Mouse (Mus musculus): ENCODE measurements around the gene Tdrd1.
"Not testable (repeated sequence)": the region's sequence is repeated elsewhere in the genome, so short reads cannot be mapped to it uniquely, and the experiment has no call there.

The Tdrd1 gene

GRCm38 (mm10) chr19:56826047-56826631, at the start of gene Tdrd1:
Tdrd1 (plus strand) TSS chr19:56826209.
- in situ Hi-C loops (cut with MboI; ENCODE audit: low sequenced_read_pairs) = no loop called here

GRCm38 (mm10) chr19:56776719-56777382, 49.2 kb upstream of the Tdrd1 start:
- in situ Hi-C loops (cut with MboI; ENCODE audit: low sequenced_read_pairs) = no loop called here

- in situ Hi-C loops (cut with MboI; ENCODE audit: low sequenced_read_pairs) = not testable (repeated sequence)
Measured at GRCm38 (mm10) chr19:56778532-56778931, 47.5 kb upstream of the Tdrd1 start.

GRCm38 (mm10) chr19:56787911-56788310, 38.1 kb upstream of the Tdrd1 start:
- in situ Hi-C loops (cut with MboI; ENCODE audit: low sequenced_read_pairs) = no loop called here

GRCm38 (mm10) chr19:56788952-56789351, 37.1 kb upstream of the Tdrd1 start:
- in situ Hi-C loops (cut with MboI; ENCODE audit: low sequenced_read_pairs) = no loop called here

- in situ Hi-C loops (cut with MboI; ENCODE audit: low sequenced_read_pairs) = no loop called here
Measured at GRCm38 (mm10) chr19:56797376-56797775, 28.6 kb upstream of the Tdrd1 start.

GRCm38 (mm10) chr19:56800226-56800625, 25.8 kb upstream of the Tdrd1 start:
- in situ Hi-C loops (cut with MboI; ENCODE audit: low sequenced_read_pairs) = no loop called here

GRCm38 (mm10) chr19:56800930-56801655, 24.9 kb upstream of the Tdrd1 start:
- in situ Hi-C loops (cut with MboI; ENCODE audit: low sequenced_read_pairs) = no loop called here

GRCm38 (mm10) chr19:56801656-56802351, 24.2 kb upstream of the Tdrd1 start:
- in situ Hi-C loops (cut with MboI; ENCODE audit: low sequenced_read_pairs) = no loop called here

- in situ Hi-C loops (cut with MboI; ENCODE audit: low sequenced_read_pairs) = no loop called here
Measured at GRCm38 (mm10) chr19:56802352-56802746, 23.7 kb upstream of the Tdrd1 start.

GRCm38 (mm10) chr19:56805366-56805765, 20.6 kb upstream of the Tdrd1 start:
- in situ Hi-C loops (cut with MboI; ENCODE audit: low sequenced_read_pairs) = no loop called here

GRCm38 (mm10) chr19:56807122-56807521, 18.9 kb upstream of the Tdrd1 start:
- in situ Hi-C loops (cut with MboI; ENCODE audit: low sequenced_read_pairs) = no loop called here

GRCm38 (mm10) chr19:56808771-56809170, 17.2 kb upstream of the Tdrd1 start:
- in situ Hi-C loops (cut with MboI; ENCODE audit: low sequenced_read_pairs) = no loop called here

GRCm38 (mm10) chr19:56810641-56811146, 15.3 kb upstream of the Tdrd1 start:
- in situ Hi-C loops (cut with MboI; ENCODE audit: low sequenced_read_pairs) = no loop called here

GRCm38 (mm10) chr19:56811590-56811989, 14.4 kb upstream of the Tdrd1 start:
- in situ Hi-C loops (cut with MboI; ENCODE audit: low sequenced_read_pairs) = no loop called here

- in situ Hi-C loops (cut with MboI; ENCODE audit: low sequenced_read_pairs) = no loop called here
Measured at GRCm38 (mm10) chr19:56813360-56813759, 12.6 kb upstream of the Tdrd1 start.

GRCm38 (mm10) chr19:56817851-56818526, 8.0 kb upstream of the Tdrd1 start:
- in situ Hi-C loops (cut with MboI; ENCODE audit: low sequenced_read_pairs) = no loop called here

- in situ Hi-C loops (cut with MboI; ENCODE audit: low sequenced_read_pairs) = no loop called here
Measured at GRCm38 (mm10) chr19:56821040-56821797, 4.8 kb upstream of the Tdrd1 start.

- in situ Hi-C loops (cut with MboI; ENCODE audit: low sequenced_read_pairs) = no loop called here
Measured at GRCm38 (mm10) chr19:56821798-56822447, 4.1 kb upstream of the Tdrd1 start, which contains the start of gene Ccdc186. Ccdc186 (minus strand) TSS chr19:56822190.
